Mouse (Mus musculus) ovary, adult 2 months (tissue): ENCODE data around the gene Olfr730. TPM values are rescaled to one million over a fixed set of nuclear protein-coding genes. Genes with fewer than 3 reads are reported as not detected.

ENCODE experiments used
- polyA plus RNA-seq: library from polyadenylated mRNA; depleted of rRNA; stranded (reverse); fragments of >200 nt; gene quantifications from 2 replicates; pipeline ENCODE4 v1.2.3, GENCODE M21; 2012; rRNA removed

The Olfr730 gene
- not detected in 2 replicates for polyA plus RNA-seq

GRCm38 (mm10) chr14:50188098-50188497, at the start of gene Olfr730:
Gene Olfr730, minus strand, starts transcription at chr14:50188198.

GRCm38 (mm10) chr14:50152810-50153209, 35.2 kb downstream of the Olfr730 start, which contains the start of gene Olfr729:
Gene Olfr729, minus strand, starts transcription at chr14:50152910.

GRCm38 (mm10) chr14:50142580-50142979, 45.4 kb downstream of the Olfr730 start, which contains the start of gene Olfr728:
Gene Olfr728, minus strand, starts transcription at chr14:50142680.

Other genes starting within 250 kb of the Olfr730 start
- not detected in 2 replicates for gene Olfr724, start 224.9 kb downstream of the Olfr730 start, polyA plus RNA-seq
- not detected in 2 replicates for gene Olfr725, start 147.8 kb downstream of the Olfr730 start, polyA plus RNA-seq
- not detected in 2 replicates for gene Olfr726, start 97.2 kb downstream of the Olfr730 start, polyA plus RNA-seq
- not detected in 2 replicates for gene Olfr727, start 65.0 kb downstream of the Olfr730 start, polyA plus RNA-seq
- gene Olfr728, start 45.5 kb downstream of the Olfr730 start, polyA plus RNA-seq = not detected in 2 replicates
- not detected in 2 replicates for gene Olfr729, start 35.3 kb downstream of the Olfr730 start, polyA plus RNA-seq
- gene Olfr731, start 53.7 kb upstream of the Olfr730 start, polyA plus RNA-seq = not detected in 2 replicates
- not detected in 2 replicates for gene Olfr732, start 96.0 kb upstream of the Olfr730 start, polyA plus RNA-seq
- not detected in 2 replicates for gene Olfr733, start 113.3 kb upstream of the Olfr730 start, polyA plus RNA-seq
- gene Olfr734, start 138.6 kb upstream of the Olfr730 start, polyA plus RNA-seq = not detected in 2 replicates
- gene Olfr735, start 160.7 kb upstream of the Olfr730 start, polyA plus RNA-seq = not detected in 2 replicates
- 0.21 and 0.36 TPM in 2 replicates for gene Tlr11, start 169.7 kb upstream of the Olfr730 start, polyA plus RNA-seq
- not detected in 2 replicates for gene Olfr736, start 193.0 kb upstream of the Olfr730 start, polyA plus RNA-seq
- gene Olfr738, start 219.4 kb upstream of the Olfr730 start, polyA plus RNA-seq = not detected in 2 replicates
- gene Olfr739, start 230.4 kb upstream of the Olfr730 start, polyA plus RNA-seq = not detected in 2 replicates